Mouse (Mus musculus): ENCODE data around the gene Ccdc189. TPM values are rescaled to one million over a fixed set of nuclear protein-coding genes. Genes with fewer than 3 reads are reported as not detected.

The Ccdc189 gene
- polyA plus RNA-seq, 1 experiment: 2.9 TPM

- Histone ChIP-seq H3K27ac (ENCODE audit: insufficient read depth, low read depth, low read length) (no peak within 1 kb of the TSS), H3K4me1 (ENCODE audit: control insufficient read depth, insufficient read depth, low read length) (peaks cover 2% of the 10 kb centered on the region; the same call in 1 of the 2 replicates), H3K4me3 (ENCODE audit: insufficient read depth, low read length) (peak within 1 kb of the TSS; percentile 61)
- TF ChIP-seq POLR2A (IDR thresholded peaks at IDR 0.05; ENCODE audit: borderline replicate concordance, low read depth, low read length): no peak
- no peak for TF ChIP-seq CTCF (IDR thresholded peaks at IDR 0.05; ENCODE audit: low read depth, low read length)
These were observed 26.8 kb upstream of the Ccdc189 start, which contains the start of gene Zfp629 for GRCm38 (mm10) chr7:127614891-127615843. Zfp629 (minus strand) TSS chr7:127615797.

- Histone ChIP-seq H3K27ac (ENCODE audit: insufficient read depth, low read depth, low read length) (no peak overlapping the region), H3K4me1 (ENCODE audit: control insufficient read depth, insufficient read depth, low read length) (peaks cover 2% of the 10 kb centered on the region; the same call in 1 of the 2 replicates), H3K4me3 (ENCODE audit: insufficient read depth, low read length) (peak overlapping the region; percentile 61)
- TF ChIP-seq CTCF (IDR thresholded peaks at IDR 0.05; ENCODE audit: low read depth, low read length): no peak
- TF ChIP-seq POLR2A (IDR thresholded peaks at IDR 0.05; ENCODE audit: borderline replicate concordance, low read depth, low read length): no peak
These were observed 26.1 kb upstream of the Ccdc189 start for GRCm38 (mm10) chr7:127614511-127614890.

GRCm38 (mm10) chr7:127614091-127614490, 25.7 kb upstream of the Ccdc189 start:
- Histone ChIP-seq H3K27ac (ENCODE audit: insufficient read depth, low read depth, low read length) (no peak overlapping the region), H3K4me1 (ENCODE audit: control insufficient read depth, insufficient read depth, low read length) (peaks cover 2% of the 10 kb centered on the region; the same call in 1 of the 2 replicates), H3K4me3 (ENCODE audit: insufficient read depth, low read length) (peak overlapping the region; percentile 61)
- TF ChIP-seq POLR2A (IDR thresholded peaks at IDR 0.05; ENCODE audit: borderline replicate concordance, low read depth, low read length) (no peak), CTCF (IDR thresholded peaks at IDR 0.05; ENCODE audit: low read depth, low read length) (no peak)

- Histone ChIP-seq H3K4me1 (ENCODE audit: control insufficient read depth, insufficient read depth, low read length) (peaks cover 2% of the 10 kb centered on the region; the same call in 1 of the 2 replicates), H3K4me3 (ENCODE audit: insufficient read depth, low read length) (no peak overlapping the region), H3K27ac (ENCODE audit: insufficient read depth, low read depth, low read length) (no peak overlapping the region)
- no peak for TF ChIP-seq CTCF (IDR thresholded peaks at IDR 0.05; ENCODE audit: low read depth, low read length)
- TF ChIP-seq POLR2A (IDR thresholded peaks at IDR 0.05; ENCODE audit: borderline replicate concordance, low read depth, low read length): no peak
These were observed 25.1 kb upstream of the Ccdc189 start for GRCm38 (mm10) chr7:127613501-127613900.

- no peak overlapping the region for H3K27ac ChIP-seq (ENCODE audit: insufficient read depth, low read depth, low read length)
- H3K4me3 ChIP-seq (ENCODE audit: insufficient read depth, low read length): no peak overlapping the region
- TF ChIP-seq POLR2A (IDR thresholded peaks at IDR 0.05; ENCODE audit: borderline replicate concordance, low read depth, low read length) (no peak), CTCF (IDR thresholded peaks at IDR 0.05; ENCODE audit: low read depth, low read length) (no peak)
- peaks cover 2% of the 10 kb centered on the region; the same call in 1 of the 2 replicates for H3K4me1 ChIP-seq (ENCODE audit: control insufficient read depth, insufficient read depth, low read length)
These were observed 23.2 kb upstream of the Ccdc189 start for GRCm38 (mm10) chr7:127611561-127611960.

DNA sequence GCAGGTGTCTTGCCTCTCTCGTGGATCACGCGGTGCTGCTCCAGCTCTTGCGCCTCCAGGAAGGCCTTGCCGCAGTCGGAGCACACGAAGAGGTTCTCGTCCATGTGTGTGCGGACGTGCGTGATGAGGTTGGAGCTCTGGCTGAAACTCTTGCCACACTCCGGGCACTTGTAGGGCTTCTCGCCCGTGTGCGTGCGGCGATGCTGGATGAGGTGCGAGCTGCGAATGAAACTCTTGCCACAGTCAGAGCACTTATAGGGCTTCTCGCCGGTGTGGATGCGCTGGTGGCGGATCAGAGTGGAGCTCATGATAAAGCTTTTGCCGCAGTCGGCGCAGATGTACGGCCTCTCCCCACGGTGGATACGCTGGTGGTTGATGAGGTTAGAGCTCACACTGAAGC, 22.6 kb upstream of the Ccdc189 start:
- peaks cover 2% of the 10 kb centered on the region; the same call in 1 of the 2 replicates for H3K4me1 ChIP-seq (ENCODE audit: control insufficient read depth, insufficient read depth, low read length)
- no peak overlapping the region for H3K27ac ChIP-seq (ENCODE audit: insufficient read depth, low read depth, low read length)
- no peak overlapping the region for H3K4me3 ChIP-seq (ENCODE audit: insufficient read depth, low read length)
- TF ChIP-seq CTCF (IDR thresholded peaks at IDR 0.05; ENCODE audit: low read depth, low read length): no peak
- TF ChIP-seq POLR2A (IDR thresholded peaks at IDR 0.05; ENCODE audit: borderline replicate concordance, low read depth, low read length): no peak

DNA sequence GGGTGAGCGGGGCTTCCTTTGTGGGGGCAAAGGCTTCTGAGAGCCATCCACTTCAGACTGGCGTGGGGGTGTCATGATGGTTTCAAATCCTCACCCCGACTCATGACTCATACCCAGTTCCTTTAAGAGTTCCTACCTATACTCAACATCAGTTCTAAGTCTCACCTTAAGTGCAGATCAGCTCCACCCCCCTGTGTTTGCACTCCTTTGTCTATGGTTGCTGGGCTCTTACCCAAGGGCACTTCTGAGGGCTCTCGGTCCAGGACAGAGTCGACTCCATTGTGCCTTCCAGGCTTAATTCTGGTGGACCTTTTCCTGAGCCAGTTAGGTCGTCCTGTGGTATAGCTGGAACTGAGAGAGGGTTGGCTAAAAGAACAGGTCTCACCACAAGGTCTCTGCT, 18.8 kb upstream of the Ccdc189 start:
- peaks cover 6% of the 10 kb centered on the region; the same call in 1 of the 2 replicates for H3K4me1 ChIP-seq (ENCODE audit: control insufficient read depth, insufficient read depth, low read length)
- TF ChIP-seq CTCF (IDR thresholded peaks at IDR 0.05; ENCODE audit: low read depth, low read length): no peak
- no peak for TF ChIP-seq POLR2A (IDR thresholded peaks at IDR 0.05; ENCODE audit: borderline replicate concordance, low read depth, low read length)

DNA sequence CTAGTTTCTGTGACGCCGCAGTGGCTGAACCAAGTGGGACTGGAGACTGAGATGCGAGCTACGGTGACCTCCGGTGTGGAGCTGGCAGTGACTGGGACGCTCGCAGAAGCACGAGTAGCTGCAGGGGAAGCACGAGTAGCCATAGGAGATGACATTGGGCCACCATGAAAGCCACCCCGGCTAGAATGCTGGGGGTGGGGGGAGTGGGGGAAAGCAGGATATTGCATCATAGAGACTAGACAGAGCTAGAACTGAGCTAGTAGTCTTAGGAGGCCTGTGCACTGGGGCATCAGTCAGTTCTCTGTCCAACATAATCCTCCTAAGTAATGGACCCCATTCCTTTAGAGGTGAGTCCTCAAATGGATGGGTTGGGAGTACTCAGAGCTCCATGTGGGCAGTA, 15.9 kb upstream of the Ccdc189 start:
- Histone ChIP-seq H3K4me3 (ENCODE audit: insufficient read depth, low read length) (no peak overlapping the region), H3K27ac (ENCODE audit: insufficient read depth, low read depth, low read length) (no peak overlapping the region), H3K4me1 (ENCODE audit: control insufficient read depth, insufficient read depth, low read length) (peaks cover 6% of the 10 kb centered on the region; the same call in 1 of the 2 replicates)
- TF ChIP-seq CTCF (IDR thresholded peaks at IDR 0.05; ENCODE audit: low read depth, low read length): no peak
- no peak for TF ChIP-seq POLR2A (IDR thresholded peaks at IDR 0.05; ENCODE audit: borderline replicate concordance, low read depth, low read length)

More for the DNA sequence above, 18.8 kb upstream of the Ccdc189 start:
- Histone ChIP-seq H3K27ac (ENCODE audit: insufficient read depth, low read depth, low read length) (no peak overlapping the region), H3K4me3 (ENCODE audit: insufficient read depth, low read length) (no peak overlapping the region)

GRCm38 (mm10) chr7:127602903-127603302, 14.5 kb upstream of the Ccdc189 start:
- Histone ChIP-seq H3K27ac (ENCODE audit: insufficient read depth, low read depth, low read length) (no peak overlapping the region), H3K4me3 (ENCODE audit: insufficient read depth, low read length) (no peak overlapping the region)
- TF ChIP-seq CTCF (IDR thresholded peaks at IDR 0.05; ENCODE audit: low read depth, low read length) (no peak), POLR2A (IDR thresholded peaks at IDR 0.05; ENCODE audit: borderline replicate concordance, low read depth, low read length) (no peak)

DNA sequence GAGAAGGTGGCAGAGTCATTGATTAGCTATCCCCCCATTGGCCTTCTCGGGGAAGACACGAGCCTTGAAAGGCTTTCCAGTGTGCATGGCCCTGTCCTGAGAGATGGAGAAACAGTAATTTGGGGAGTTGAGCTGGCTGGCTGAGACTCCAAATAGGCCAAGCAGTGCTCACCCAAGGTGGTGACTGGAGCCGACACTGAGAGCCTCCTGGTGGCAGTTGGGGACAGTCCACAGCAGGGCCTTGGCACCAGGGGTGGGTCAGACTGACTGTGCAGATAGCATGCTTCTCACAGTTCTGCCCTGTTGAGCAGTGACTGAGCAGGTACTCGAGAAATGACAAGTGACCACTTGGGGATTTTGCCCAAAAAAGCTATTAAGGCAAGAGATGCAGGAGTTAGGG, 13.3 kb upstream of the Ccdc189 start:
- Histone ChIP-seq H3K4me3 (ENCODE audit: insufficient read depth, low read length) (no peak overlapping the region), H3K4me1 (ENCODE audit: control insufficient read depth, insufficient read depth, low read length) (peaks cover 6% of the 10 kb centered on the region; the same call in 1 of the 2 replicates), H3K27ac (ENCODE audit: insufficient read depth, low read depth, low read length) (no peak overlapping the region)
- TF ChIP-seq CTCF (IDR thresholded peaks at IDR 0.05; ENCODE audit: low read depth, low read length) (no peak), POLR2A (IDR thresholded peaks at IDR 0.05; ENCODE audit: borderline replicate concordance, low read depth, low read length) (no peak)

More at GRCm38 (mm10) chr7:127602903-127603302, 14.5 kb upstream of the Ccdc189 start:
- H3K4me1 ChIP-seq (ENCODE audit: control insufficient read depth, insufficient read depth, low read length): peaks cover 6% of the 10 kb centered on the region; the same call in 1 of the 2 replicates

All from bone marrow macrophage, adult 2 months (primary cell).